Mouse (Mus musculus): ENCODE measurements around the gene Olfr623. TPM values are rescaled to one million over a fixed set of nuclear protein-coding genes. Genes with fewer than 3 reads are reported as not detected.

The Olfr623 gene
- total RNA-seq (2021): not detected
- long read RNA-seq, experiment 1: 0 reads
- long read RNA-seq, experiment 2: 0 reads

- no peak for DNase-seq
Measured at GRCm38 (mm10) chr7:103663598-103663997, at the start of gene Olfr623. TSS of gene Olfr623 (minus strand) at chr7:103663698.

GRCm38 (mm10) chr7:103712024-103712423 lies 48.5 kb upstream of the Olfr623 start:
- DNase-seq: no peak

GRCm38 (mm10) chr7:103699469-103699868 lies 36.0 kb upstream of the Olfr623 start:
- no peak for DNase-seq

GRCm38 (mm10) chr7:103682420-103682819 lies 18.9 kb upstream of the Olfr623 start, which contains the start of gene Olfr625-ps1:
TSS of gene Olfr625-ps1 (plus strand) at chr7:103682720.
- DNase-seq: no peak

- DNase-seq: no peak
Measured at GRCm38 (mm10) chr7:103671091-103671490, 7.6 kb upstream of the Olfr623 start, which contains the start of gene Olfr624. TSS of gene Olfr624 (minus strand) at chr7:103671191.

GRCm38 (mm10) chr7:103644070-103644469 lies 19.4 kb downstream of the Olfr623 start:
- DNase-seq: no peak

GRCm38 (mm10) chr7:103642602-103643001 lies 20.9 kb downstream of the Olfr623 start, which contains the start of gene Olfr622:
TSS of gene Olfr622 (minus strand) at chr7:103642702.
- DNase-seq: no peak

GRCm38 (mm10) chr7:103636795-103637194 lies 26.7 kb downstream of the Olfr623 start:
- no peak for DNase-seq

- DNase-seq: no peak
Measured at GRCm38 (mm10) chr7:103612434-103612833, 51.1 kb downstream of the Olfr623 start, which contains the start of gene Olfr620. TSS of gene Olfr620 (minus strand) at chr7:103612534.

Other genes starting within 250 kb of the Olfr623 start
- gene Usp17lc, start 248.6 kb downstream of the Olfr623 start, total RNA-seq (2021): not detected
- gene Olfr605, start 218.3 kb downstream of the Olfr623 start, total RNA-seq (2021): not detected
- gene Olfr606, start 214.7 kb downstream of the Olfr623 start, total RNA-seq (2021): not detected
- not detected for gene Olfr607, start 199.5 kb downstream of the Olfr623 start, total RNA-seq (2021)
- gene Olfr608, start 193.8 kb downstream of the Olfr623 start, total RNA-seq (2021): not detected
- not detected for gene Olfr609, start 165.6 kb downstream of the Olfr623 start, total RNA-seq (2021)
- gene Olfr610, start 151.6 kb downstream of the Olfr623 start, total RNA-seq (2021): not detected
- not detected for gene Olfr611, start 142.9 kb downstream of the Olfr623 start, total RNA-seq (2021)
- not detected for gene Olfr612, start 121.0 kb downstream of the Olfr623 start, total RNA-seq (2021)
- gene Olfr613, start 115.6 kb downstream of the Olfr623 start, total RNA-seq (2021): not detected
- gene Olfr615, start 107.6 kb downstream of the Olfr623 start, total RNA-seq (2021): not detected
- not detected for gene Olfr616, start 94.6 kb downstream of the Olfr623 start, total RNA-seq (2021)
- gene Olfr617, start 90.6 kb downstream of the Olfr623 start, total RNA-seq (2021): not detected
- gene Olfr618, start 73.6 kb downstream of the Olfr623 start, total RNA-seq (2021): not detected
- not detected for gene Olfr619, start 63.1 kb downstream of the Olfr623 start, total RNA-seq (2021)
- gene Olfr620, start 51.2 kb downstream of the Olfr623 start, total RNA-seq (2021): not detected
- gene Olfr622, start 21.0 kb downstream of the Olfr623 start, total RNA-seq (2021): not detected
- gene Olfr624, start 7.5 kb upstream of the Olfr623 start, total RNA-seq (2021): under 1 TPM; 0.06 to 0.09 TPM
- gene Olfr625-ps1, start 19.0 kb upstream of the Olfr623 start, total RNA-seq (2021): not detected
- not detected for gene Olfr243, start 51.0 kb upstream of the Olfr623 start, total RNA-seq (2021)
- not detected for gene Olfr628, start 66.7 kb upstream of the Olfr623 start, total RNA-seq (2021)
- gene Olfr629, start 81.2 kb upstream of the Olfr623 start, total RNA-seq (2021): not detected
- not detected for gene Olfr630, start 93.6 kb upstream of the Olfr623 start, total RNA-seq (2021)
- gene Olfr69, start 107.9 kb upstream of the Olfr623 start, total RNA-seq (2021): not detected
- not detected for gene Olfr68, start 116.0 kb upstream of the Olfr623 start, total RNA-seq (2021)
- not detected for gene Olfr67, start 128.1 kb upstream of the Olfr623 start, total RNA-seq (2021)
- gene Hbb-bt, start 150.3 kb upstream of the Olfr623 start, total RNA-seq (2021): 100 to 1,000 TPM; 489 to 710 TPM
- gene Hbb-bs, start 164.4 kb upstream of the Olfr623 start, total RNA-seq (2021): 1,000 to 10,000 TPM; 3,542 to 4,429 TPM
- not detected for gene Hbb-bh2, start 176.8 kb upstream of the Olfr623 start, total RNA-seq (2021)
- not detected for gene Hbb-bh1, start 179.5 kb upstream of the Olfr623 start, total RNA-seq (2021)
- gene Hbb-y, start 189.5 kb upstream of the Olfr623 start, total RNA-seq (2021): not detected
- not detected for gene Olfr66, start 222.6 kb upstream of the Olfr623 start, total RNA-seq (2021)
- gene Olfr64, start 230.8 kb upstream of the Olfr623 start, total RNA-seq (2021): not detected
- not detected for gene Olfr65, start 239.8 kb upstream of the Olfr623 start, total RNA-seq (2021)

All from adrenal gland, postnatal 10 days (tissue).